Mouse (Mus musculus) stomach, embryonic 16.5 days (tissue): ENCODE data around the gene Rb1. TPM values are rescaled to one million over a fixed set of nuclear protein-coding genes. Genes with fewer than 3 reads are reported as not detected.
A peak's percentile ranks its signal among the peaks of the same experiment; 100 is the strongest.

Experiments
- ATAC-seq: fragments of 200-750 bp; cut with Nextera tagmentation; 2 replicates; pipeline ENCODE4 v1.8.0; 2017; ENCODE audit warnings: moderate number of reproducible peaks, moderate TSS enrichment; ENCODE audit not compliant: insufficient read depth, low FRiP score
- H3K27ac ChIP-seq: fragments of 300-500 bp; sonication (generic); 2 replicates; pipeline ENCODE4 v1.5.1; 2014; ENCODE audit warnings: low read length
- H3K27me3 ChIP-seq: fragments of 300-500 bp; sonication (generic); 2 replicates; pipeline ENCODE4 v1.6.1; 2014; ENCODE audit warnings: low read length, control low read depth, mixed read lengths; ENCODE audit not compliant: control insufficient read depth, insufficient read depth
- H3K36me3 ChIP-seq: fragments of 300-500 bp; sonication (generic); 2 replicates; pipeline ENCODE4 v1.6.1; 2014; ENCODE audit warnings: low read length; ENCODE audit not compliant: control insufficient read depth, insufficient read depth
- H3K4me1 ChIP-seq: fragments of 300-500 bp; sonication (generic); 2 replicates; pipeline ENCODE4 v1.6.1; 2014; ENCODE audit warnings: low read length, control low read depth, mixed read lengths; ENCODE audit not compliant: control insufficient read depth, insufficient read depth
- H3K4me2 ChIP-seq: fragments of 300-500 bp; sonication (generic); 2 replicates; pipeline ENCODE4 v1.6.1; 2014; ENCODE audit warnings: low read depth, low read length, mixed read lengths
- H3K4me3 ChIP-seq: fragments of 300-500 bp; sonication (generic); replicated peaks from 2 replicates; pipeline ENCODE4 v1.5.1; 2014; ENCODE audit warnings: mild to moderate bottlenecking, low read length
- H3K9ac ChIP-seq: fragments of 300-500 bp; sonication (generic); 2 replicates; pipeline ENCODE4 v1.6.1; 2014; ENCODE audit warnings: low read length
- H3K9me3 ChIP-seq: fragments of 300-500 bp; sonication (generic); replicated peaks from 2 replicates; pipeline ENCODE4 v1.6.1; 2016; ENCODE audit warnings: low read length, control low read depth; ENCODE audit not compliant: control insufficient read depth
- WGBS: fragments of 180-500 bp; shearing (Covaris S2); extraction: QIAGEN DNeasy Blood & Tissue Kit; methylation state at CpG from one replicate; pipeline ENCODE4 v1.1.7; 2014; 5-methylcytosine and 5-hydroxymethylcytosine counted together
- polyA plus RNA-seq: library from polyadenylated mRNA; unstranded; fragments of >200 nt; fragmentation: Nextera tagmentation; extraction: Ambion mirVana; gene quantifications from 2 replicates; pipeline ENCODE4 v1.2.1, GENCODE M21; 2015

The Rb1 gene
- polyA plus RNA-seq, 1 experiment from 2014 or later, result 11.5 TPM

DNA sequence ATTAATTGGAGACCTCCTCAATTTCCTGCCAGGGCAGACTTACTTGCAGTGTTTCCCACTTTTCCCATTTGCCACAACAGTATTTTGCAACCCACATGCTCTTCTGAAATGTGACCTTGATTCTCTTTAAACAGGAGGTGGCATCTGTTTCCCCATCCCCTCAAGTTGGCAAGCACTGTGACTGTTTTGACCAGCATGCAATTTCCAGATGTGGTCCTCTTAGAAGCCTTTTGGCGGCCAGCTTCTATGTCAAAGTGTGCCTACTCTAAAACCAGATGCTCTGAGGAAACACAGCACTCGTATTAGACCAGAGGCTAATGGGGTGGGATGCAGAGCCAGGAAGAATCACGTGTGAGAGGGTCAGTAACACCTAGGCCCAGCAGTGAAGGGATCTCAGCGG, 67.4 kb downstream of the Rb1 start:
- WGBS, result 63% methylated on average over 4 of the region's 4 CpGs
- Histone ChIP-seq H3K9me3 (no peaks in the 10 kb centered on the region), H3K4me1 (0 out of 2 replicates have a peak, but pooled peaks cover 3% of the 10 kb centered on the region), H3K4me2 (no peak overlapping the region), H3K27me3 (no peaks in the 10 kb centered on the region), H3K36me3 (peaks cover 4% of the 10 kb centered on the region; the same call in 1 of the 2 replicates), H3K27ac (no peak overlapping the region; the same call in 1 of the 2 replicates), H3K9ac (no peak overlapping the region), H3K4me3 (no peak overlapping the region)
- no peak for ATAC-seq

DNA sequence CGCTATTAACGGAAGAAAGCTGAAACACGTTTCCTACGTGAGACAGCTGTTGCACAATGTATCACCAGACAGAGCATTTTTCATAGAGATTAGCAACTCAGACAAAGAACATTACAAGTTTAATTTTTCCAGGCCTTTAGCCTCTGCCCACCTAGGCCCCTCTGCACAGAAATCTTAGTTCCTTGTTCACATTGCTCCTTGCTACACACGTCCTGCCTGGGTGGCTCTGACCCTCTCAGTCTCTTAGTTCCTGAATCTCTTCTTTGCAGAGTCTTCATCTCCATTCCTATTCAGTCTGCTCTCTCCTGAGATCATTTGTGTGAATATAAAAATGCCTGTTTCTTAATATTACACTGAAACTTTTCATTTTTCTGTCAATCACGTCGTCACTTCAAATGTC, 68.3 kb downstream of the Rb1 start:
- H3K27me3 ChIP-seq, result no peaks in the 10 kb centered on the region
- ATAC-seq, result no peak
- no peak overlapping the region for H3K27ac ChIP-seq
- H3K9ac ChIP-seq, result no peak overlapping the region
- WGBS, result 50% methylated on average over 7 of the region's 7 CpGs
- no peaks in the 10 kb centered on the region for H3K9me3 ChIP-seq
- H3K36me3 ChIP-seq, result peaks cover 3% of the 10 kb centered on the region; the same call in 1 of the 2 replicates
- no peak overlapping the region for H3K4me2 ChIP-seq
- H3K4me1 ChIP-seq, result 0 out of 2 replicates have a peak, but pooled peaks cover 6% of the 10 kb centered on the region
- no peak overlapping the region for H3K4me3 ChIP-seq

DNA sequence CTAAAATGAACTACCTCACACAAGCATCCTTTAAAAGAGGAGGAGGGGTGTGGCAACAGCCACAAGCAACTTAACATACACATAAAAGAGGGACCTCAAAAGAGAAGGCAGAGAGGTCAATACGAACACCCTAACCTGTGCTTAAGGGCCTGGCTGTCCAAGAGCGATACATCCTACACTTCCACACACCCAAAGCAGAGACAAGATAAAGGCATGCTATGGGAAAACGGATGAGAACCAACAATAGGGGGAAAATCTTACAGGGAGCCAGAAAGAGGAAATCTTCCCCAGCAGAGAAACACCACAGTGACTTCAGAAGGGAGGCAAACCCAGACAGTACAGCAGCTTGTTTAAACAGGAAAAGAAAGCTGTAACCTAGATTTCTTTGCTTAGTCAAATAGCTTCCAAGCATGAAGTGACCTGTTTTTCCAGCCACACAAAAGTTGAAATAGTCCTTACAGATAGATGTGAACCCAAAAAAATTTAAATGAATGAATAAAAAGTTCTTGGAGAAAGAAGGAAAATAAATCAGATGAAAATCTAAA, 70.1 kb downstream of the Rb1 start:
- H3K9ac ChIP-seq, result no peak overlapping the region
- ATAC-seq, result no peak
- H3K4me1 ChIP-seq, result 0 out of 2 replicates have a peak, but pooled peaks cover 6% of the 10 kb centered on the region
- H3K27me3 ChIP-seq, result no peaks in the 10 kb centered on the region
- no peaks in the 10 kb centered on the region for H3K36me3 ChIP-seq
- H3K4me3 ChIP-seq, result no peak overlapping the region
- WGBS, result 50% methylated on average over 3 of the region's 3 CpGs
- H3K4me2 ChIP-seq, result no peak overlapping the region
- peak overlapping the region; percentile 74 for H3K27ac ChIP-seq
- H3K9me3 ChIP-seq, result no peaks in the 10 kb centered on the region

DNA sequence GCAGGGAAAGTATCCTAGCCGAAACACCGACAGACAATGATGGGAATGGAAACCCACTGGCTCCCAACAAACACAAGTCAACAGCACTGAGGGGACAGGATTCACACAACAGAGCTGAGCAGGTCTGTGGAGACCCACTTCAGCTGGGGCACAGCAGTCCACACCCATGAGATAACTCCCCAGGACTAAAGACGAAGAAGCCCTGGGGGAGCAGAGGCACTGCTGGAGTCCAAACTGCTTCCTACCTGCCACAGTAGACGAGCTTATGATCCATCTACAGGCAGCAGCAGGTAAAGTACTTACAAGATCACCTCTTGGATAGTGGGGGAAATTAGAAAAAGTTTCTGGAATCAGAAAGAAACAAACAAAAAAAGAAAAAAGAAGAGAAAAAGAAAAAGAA, 71.2 kb downstream of the Rb1 start:
- no peaks in the 10 kb centered on the region for H3K27me3 ChIP-seq
- 0 out of 2 replicates have a peak, but pooled peaks cover 6% of the 10 kb centered on the region for H3K4me1 ChIP-seq
- no peak for ATAC-seq
- 67% methylated on average over 4 of the region's 4 CpGs for whole genome bisulfite sequencing
- H3K4me3 ChIP-seq, result no peak overlapping the region
- H3K9me3 ChIP-seq, result no peaks in the 10 kb centered on the region
- H3K4me2 ChIP-seq, result no peak overlapping the region
- no peak overlapping the region for H3K9ac ChIP-seq
- H3K36me3 ChIP-seq, result no peaks in the 10 kb centered on the region
- H3K27ac ChIP-seq, result peak overlapping the region; percentile 47

DNA sequence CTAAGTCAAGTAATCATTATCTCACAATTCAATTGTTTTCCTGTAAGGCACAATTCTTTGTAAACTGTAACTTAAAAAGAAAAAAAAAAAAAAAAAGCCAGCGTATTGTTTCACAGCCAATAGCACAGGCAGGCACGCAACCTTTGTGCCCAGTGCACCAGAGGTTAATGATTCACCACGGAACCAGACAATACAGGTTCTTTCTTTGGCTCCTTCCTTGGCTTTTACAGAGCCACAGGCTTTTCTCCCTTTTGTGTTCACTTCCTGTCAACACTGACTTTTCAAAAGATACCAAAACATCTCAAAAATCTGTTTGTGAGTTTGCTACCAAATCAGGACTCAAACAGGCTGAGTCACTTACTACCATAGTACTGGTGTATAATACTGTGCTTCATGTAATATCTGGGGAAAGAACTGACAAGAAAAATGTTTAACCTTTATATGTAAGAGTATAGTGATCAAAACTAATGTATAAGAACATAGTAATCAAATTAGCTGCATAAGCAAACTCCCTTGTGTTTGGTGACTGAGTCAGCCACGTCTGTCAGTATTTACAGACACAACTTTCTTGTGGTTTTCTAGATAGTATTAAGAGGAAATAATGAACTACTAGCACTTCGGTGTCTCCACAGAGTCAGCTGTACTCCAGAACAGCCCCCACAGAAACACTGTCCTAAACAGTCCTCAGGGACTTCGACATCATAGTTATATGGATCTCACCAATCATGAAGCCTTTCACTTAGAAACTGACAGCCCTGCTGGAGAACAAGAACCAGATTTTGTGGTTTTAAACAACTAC, 72.0 kb downstream of the Rb1 start:
- Histone ChIP-seq H3K36me3 (no peaks in the 10 kb centered on the region), H3K27ac (peak overlapping the region; percentile 47), H3K27me3 (no peaks in the 10 kb centered on the region), H3K9me3 (no peaks in the 10 kb centered on the region), H3K4me1 (0 out of 2 replicates have a peak, but pooled peaks cover 6% of the 10 kb centered on the region), H3K4me2 (no peak overlapping the region), H3K9ac (no peak overlapping the region), H3K4me3 (no peak overlapping the region)
- 47% methylated on average over 6 of the region's 6 CpGs for WGBS
- ATAC-seq, result peak; percentile 87

DNA sequence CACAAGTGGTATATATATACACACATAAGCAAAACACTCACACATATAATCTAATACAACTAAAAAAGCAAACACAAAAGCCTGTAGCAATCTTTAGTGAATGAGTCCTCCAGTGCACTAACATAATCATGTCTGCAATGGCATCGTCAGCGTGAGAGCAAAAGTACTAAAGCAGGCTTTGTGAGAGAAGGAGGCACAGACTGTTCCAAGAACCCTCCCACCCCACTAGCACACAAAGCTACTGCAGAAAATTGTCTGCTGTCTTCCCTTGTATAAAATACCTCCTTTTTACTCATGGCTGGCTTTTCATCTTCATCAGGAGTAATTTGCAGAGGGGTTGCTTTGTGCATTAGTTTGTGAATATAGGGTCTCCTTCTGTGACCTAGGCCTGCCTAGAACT, 73.3 kb downstream of the Rb1 start:
- 65% methylated on average over 2 of the region's 2 CpGs for WGBS
- peak overlapping the region; percentile 75 for H3K27ac ChIP-seq

DNA sequence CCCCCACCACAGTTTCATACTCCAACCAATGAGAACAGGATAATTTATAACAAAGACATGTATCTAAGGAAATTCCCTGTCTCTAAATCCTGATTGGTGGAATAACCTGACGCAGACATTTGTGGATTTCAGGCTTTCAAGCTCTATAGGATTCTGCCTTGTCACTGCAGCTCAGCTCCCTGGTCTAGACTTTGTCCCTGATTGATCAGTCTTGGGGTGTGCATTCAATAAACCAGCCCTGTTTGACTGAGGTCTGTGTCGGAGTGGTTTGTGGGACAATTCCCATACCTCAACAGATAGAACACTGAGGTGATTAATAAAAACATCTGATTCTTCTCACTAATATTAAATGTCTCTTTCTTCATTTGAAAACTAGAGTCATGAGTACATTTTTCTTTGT, 75.6 kb downstream of the Rb1 start:
- Histone ChIP-seq H3K27me3 (no peaks in the 10 kb centered on the region), H3K27ac (no peak overlapping the region), H3K4me3 (no peak overlapping the region), H3K4me1 (0 out of 2 replicates have a peak, but pooled peaks cover 3% of the 10 kb centered on the region), H3K4me2 (no peak overlapping the region), H3K9me3 (no peaks in the 10 kb centered on the region), H3K36me3 (no peaks in the 10 kb centered on the region), H3K9ac (no peak overlapping the region)
- no peak for ATAC-seq
- 95% methylated on average over 2 of the region's 2 CpGs for WGBS

More for the DNA sequence above, 73.3 kb downstream of the Rb1 start:
- H3K4me1 ChIP-seq, result 0 out of 2 replicates have a peak, but pooled peaks cover 6% of the 10 kb centered on the region
- no peak for ATAC-seq
- H3K27me3 ChIP-seq, result no peaks in the 10 kb centered on the region
- no peaks in the 10 kb centered on the region for H3K36me3 ChIP-seq
- no peaks in the 10 kb centered on the region for H3K9me3 ChIP-seq
- no peak overlapping the region for H3K9ac ChIP-seq
- no peak overlapping the region for H3K4me3 ChIP-seq
- no peak overlapping the region for H3K4me2 ChIP-seq

DNA sequence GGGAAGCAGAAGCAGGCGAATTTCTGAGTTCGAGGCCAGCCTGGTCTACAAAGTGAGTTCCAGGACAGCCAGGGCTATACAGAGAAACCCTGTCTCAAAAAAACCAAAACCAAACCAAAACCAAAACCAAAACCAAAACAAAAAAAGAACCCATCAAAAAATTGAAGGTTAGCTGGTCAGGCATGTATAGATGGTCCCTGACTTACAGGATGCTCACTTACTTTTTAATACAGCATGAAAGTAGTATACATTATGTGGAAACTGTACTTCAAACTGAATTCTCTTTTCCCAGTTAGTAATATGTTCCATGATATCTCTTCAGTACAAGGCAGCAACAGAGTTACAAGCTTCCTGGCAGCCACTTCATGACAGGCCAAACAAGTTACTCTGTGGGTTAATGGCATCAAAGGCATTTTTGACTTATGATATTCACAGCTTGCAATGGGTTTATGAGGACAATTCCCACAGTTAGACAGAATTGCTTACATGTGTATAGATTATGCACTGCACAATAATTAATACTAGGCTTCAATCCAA, 81.5 kb downstream of the Rb1 start:
- WGBS, result 94% methylated on average over 2 of the region's 2 CpGs
- no peaks in the 10 kb centered on the region for H3K36me3 ChIP-seq
- H3K4me3 ChIP-seq, result no peak overlapping the region
- H3K9me3 ChIP-seq, result no peaks in the 10 kb centered on the region
- H3K9ac ChIP-seq, result no peak overlapping the region
- no peak overlapping the region for H3K4me2 ChIP-seq
- no peak overlapping the region for H3K27ac ChIP-seq
- no peak for ATAC-seq
- H3K27me3 ChIP-seq, result no peaks in the 10 kb centered on the region
- no peaks in the 10 kb centered on the region for H3K4me1 ChIP-seq

DNA sequence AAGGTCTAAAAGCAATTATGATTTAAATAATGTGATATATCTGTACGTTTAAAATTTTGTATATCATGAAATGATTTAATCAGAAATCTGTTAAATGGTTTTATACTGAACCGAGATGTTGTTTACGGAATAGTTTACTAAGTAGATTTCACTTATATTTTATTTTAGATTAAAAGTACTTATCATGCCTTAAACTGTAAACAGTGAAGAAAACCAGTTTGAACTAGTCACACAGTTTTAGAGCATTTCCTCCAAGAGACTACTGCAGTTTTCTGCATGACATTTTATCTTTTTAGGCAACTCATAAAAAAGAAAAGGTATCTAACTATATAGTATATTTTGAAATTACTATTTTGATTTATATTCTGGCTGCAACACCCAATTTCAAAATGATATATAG, 85.8 kb downstream of the Rb1 start:
- H3K4me2 ChIP-seq, result no peak overlapping the region
- H3K4me1 ChIP-seq, result peaks cover 9% of the 10 kb centered on the region; the same call in 1 of the 2 replicates
- 22% methylated on average over 3 of the region's 3 CpGs for WGBS
- no peak overlapping the region for H3K9ac ChIP-seq
- no peak for ATAC-seq
- H3K27me3 ChIP-seq, result no peaks in the 10 kb centered on the region
- H3K36me3 ChIP-seq, result no peaks in the 10 kb centered on the region
- H3K27ac ChIP-seq, result no peak overlapping the region
- H3K9me3 ChIP-seq, result no peaks in the 10 kb centered on the region
- H3K4me3 ChIP-seq, result no peak overlapping the region
